Mouse (Mus musculus): ENCODE measurements around the gene Kifc3. TPM values are rescaled to one million over a fixed set of nuclear protein-coding genes. Genes with fewer than 3 reads are reported as not detected.

Gene Kifc3
- total and polyA plus RNA-seq, 3 experiments = 10.6 to 19.1 TPM; not detected in 1

GRCm38 (mm10) chr8:95113750-95114149 is 88.9 kb downstream of the Kifc3 start:
- TF ChIP-seq MAFK (IDR thresholded peaks at IDR 0.05; ENCODE audit: borderline replicate concordance, low read depth, low read length) = no peak
- no peak for TF ChIP-seq JUND (IDR thresholded peaks at IDR 0.05; ENCODE audit: low read depth, low read length)
- TF ChIP-seq MYB (IDR thresholded peaks at IDR 0.05; ENCODE audit: low read depth, low read length) = no peak
- no peak for TF ChIP-seq CHD2 (IDR thresholded peaks at IDR 0.05; ENCODE audit: low read length)
- TF ChIP-seq KAT2A (conservative IDR thresholded peaks at IDR 0.05; ENCODE audit: low read depth, low read length) = no peak
- TF ChIP-seq POLR2AphosphoS5 (IDR thresholded peaks at IDR 0.05; ENCODE audit: borderline replicate concordance, low read depth, low read length) = no peak
- no peak for TF ChIP-seq TCF12 (IDR thresholded peaks at IDR 0.05; ENCODE audit: low read depth, low read length)
- no peak for TF ChIP-seq POLR2AphosphoS2 (IDR thresholded peaks at IDR 0.05; ENCODE audit: low read length)
- no peak for TF ChIP-seq NELFE (IDR thresholded peaks at IDR 0.05; ENCODE audit: low read depth, low read length)
- no peak for TF ChIP-seq ZMIZ1 (IDR thresholded peaks at IDR 0.05; ENCODE audit: low read depth, low read length)
- TF ChIP-seq BHLHE40 (IDR thresholded peaks at IDR 0.05; ENCODE audit: borderline replicate concordance, low read depth, low read length) = no peak
- peak; percentile 52 for TF ChIP-seq ZC3H11A (IDR thresholded peaks at IDR 0.05; ENCODE audit: low read depth, low read length)
- no peak for TF ChIP-seq USF2 (IDR thresholded peaks at IDR 0.05; ENCODE audit: borderline replicate concordance in 1 of 2, insufficient read depth in 1 of 2, low read depth in 1 of 2, low read length in 2 of 2)
- TF ChIP-seq E2F4 (IDR thresholded peaks at IDR 0.05; ENCODE audit: borderline replicate concordance, low read depth, low read length) = no peak
- TF ChIP-seq EP300 (IDR thresholded peaks at IDR 0.05; ENCODE audit: low read depth in 1 of 2, low read length in 2 of 2) = no peak
- no peak for TF ChIP-seq ETS1 (IDR thresholded peaks at IDR 0.05; ENCODE audit: low read depth, low read length)
- no peak for TF ChIP-seq MEF2A (IDR thresholded peaks at IDR 0.05; ENCODE audit: extremely low read depth, insufficient replicate concordance, low read depth, low read length, poor library complexity, severe bottlenecking)
- TF ChIP-seq TBP (IDR thresholded peaks at IDR 0.05; ENCODE audit: low read depth, low read length) = no peak
- TF ChIP-seq NRF1 (IDR thresholded peaks at IDR 0.05; ENCODE audit: insufficient read depth, low read depth, low read length, poor library complexity, severe bottlenecking) = no peak
- TF ChIP-seq MXI1 (IDR thresholded peaks at IDR 0.05; ENCODE audit: low read depth, low read length) = no peak
- no peak for TF ChIP-seq POLR2A (IDR thresholded peaks at IDR 0.05; ENCODE audit: control insufficient read depth in 1 of 2, insufficient read depth in 1 of 2, low read depth in 1 of 2, low read length in 2 of 2, poor library complexity in 1 of 2)
- no peak for TF ChIP-seq UBTF (IDR thresholded peaks at IDR 0.05; ENCODE audit: borderline replicate concordance, insufficient read depth, low read depth, low read length)
- peak; percentile 43; the same call in 1 of the 2 replicates for TF ChIP-seq MAX (IDR thresholded peaks at IDR 0.05; ENCODE audit: low read length)
- TF ChIP-seq USF1 (IDR thresholded peaks at IDR 0.05; ENCODE audit: low read depth, low read length) = no peak
- peak; percentile 90 for TF ChIP-seq MYC (IDR thresholded peaks at IDR 0.05; ENCODE audit: low read depth, low read length)
- no peak for TF ChIP-seq ZNF384 (IDR thresholded peaks at IDR 0.05; ENCODE audit: low read depth, low read length)
- no peak for TF ChIP-seq CHD1 (IDR thresholded peaks at IDR 0.05; ENCODE audit: low read depth, low read length)
- peak; percentile 84 for TF ChIP-seq SMC3 (IDR thresholded peaks at IDR 0.05; ENCODE audit: low read depth, low read length)
- no peak for TF ChIP-seq GABPA (IDR thresholded peaks at IDR 0.05; ENCODE audit: low read depth, low read length)
- TF ChIP-seq CTCF (IDR thresholded peaks at IDR 0.05 in 2 of 3, conservative IDR thresholded peaks at IDR 0.05 in 1 of 3; ENCODE audit: control insufficient read depth in 1 of 3, insufficient read depth in 1 of 3, low read depth in 2 of 3, low read length in 3 of 3, poor library complexity in 1 of 3, severe bottlenecking in 1 of 3) = peak; percentile 52 to 73 (median 54)
- TF ChIP-seq RCOR1 (IDR thresholded peaks at IDR 0.05; ENCODE audit: low read depth, low read length) = no peak
- no peak for TF ChIP-seq ZKSCAN1 (IDR thresholded peaks at IDR 0.05; ENCODE audit: low read depth, low read length)
- no peak for TF ChIP-seq TAL1 (IDR thresholded peaks at IDR 0.05; ENCODE audit: low read length)
- no peak for TF ChIP-seq SIN3A (IDR thresholded peaks at IDR 0.05; ENCODE audit: low read length)
- TF ChIP-seq ELF1 (IDR thresholded peaks at IDR 0.05; ENCODE audit: low read depth, low read length) = no peak
- TF ChIP-seq HCFC1 (IDR thresholded peaks at IDR 0.05; ENCODE audit: low read depth, low read length) = no peak
- peak; percentile 53 for TF ChIP-seq RAD21 (IDR thresholded peaks at IDR 0.05; ENCODE audit: low read depth, low read length)
- TF ChIP-seq MAZ (IDR thresholded peaks at IDR 0.05; ENCODE audit: low read depth, low read length) = no peak
- no peak for TF ChIP-seq GATA1 (IDR thresholded peaks at IDR 0.05; ENCODE audit: low read depth, low read length)
- Histone ChIP-seq H3K4me1 (ENCODE audit: control insufficient read depth in 1 of 2, insufficient read depth in 2 of 2, low read length in 2 of 2) (no peaks in the 10 kb centered on the region), H3K27ac (ENCODE audit: control insufficient read depth, low read depth, low read length) (no peak overlapping the region), H3K4me3 (ENCODE audit: control insufficient read depth in 1 of 2, insufficient read depth in 1 of 2, low read depth in 2 of 2, low read length in 2 of 2) (no peak overlapping the region), H3K9me3 (replicated peaks; ENCODE audit: insufficient read depth, low read length) (no peaks in the 10 kb centered on the region), H3K79me2 (ENCODE audit: control insufficient read depth, insufficient read depth, low read length, poor library complexity) (no peaks in the 10 kb centered on the region), H3K27me3 (ENCODE audit: control insufficient read depth in 1 of 2, insufficient read depth in 2 of 2, low read length in 2 of 2) (no peaks in the 10 kb centered on the region), H3K36me3 (ENCODE audit: control insufficient read depth in 1 of 2, insufficient read depth in 2 of 2, low read length in 2 of 2) (no peaks in the 10 kb centered on the region), H3K9ac (ENCODE audit: control insufficient read depth, low read depth, low read length, poor library complexity, severe bottlenecking) (no peak overlapping the region)
- peak; percentile 53 for DNase-seq (ENCODE audit: low read depth, low spot score)

Measured in MEL (cell line).